Mouse (Mus musculus) c-Kit-positive CD71-negative TER-119-negative erythroid progenitor cells, embryonic 14.5 days (primary cell): Measurements from ENCODE around the gene Nppc.

Source experiments
- DNase-seq: peaks from one replicate; pipeline ENCODE4 v3.0.0-alpha.2; 2013; ENCODE audit warnings: low read depth

Gene Nppc

GRCm38 (mm10) chr1:86670279-86671038 lies at the start of gene Nppc:
Nppc (minus strand) TSS chr1:86670571.
- peak; percentile 40 for DNase-seq

- DNase-seq = no peak
Measured at GRCm38 (mm10) chr1:86719391-86719790, 49.0 kb upstream of the Nppc start.

- DNase-seq = no peak
Measured at GRCm38 (mm10) chr1:86718190-86718589, 47.8 kb upstream of the Nppc start.

GRCm38 (mm10) chr1:86713054-86713453 lies 42.7 kb upstream of the Nppc start:
- no peak for DNase-seq

GRCm38 (mm10) chr1:86712045-86712444 lies 41.7 kb upstream of the Nppc start:
- no peak for DNase-seq

GRCm38 (mm10) chr1:86709546-86709945 lies 39.2 kb upstream of the Nppc start:
- DNase-seq = no peak

GRCm38 (mm10) chr1:86705461-86705860 lies 35.1 kb upstream of the Nppc start:
- DNase-seq = no peak

- DNase-seq = no peak
Measured at GRCm38 (mm10) chr1:86703965-86704326, 33.6 kb upstream of the Nppc start.

- DNase-seq = peak; percentile 54
Measured at GRCm38 (mm10) chr1:86703300-86703964, 33.1 kb upstream of the Nppc start, which contains the start of gene Dis3l2. Dis3l2 (plus strand) TSS chr1:86703808.

GRCm38 (mm10) chr1:86700367-86700766 lies 30.0 kb upstream of the Nppc start:
- DNase-seq = no peak

GRCm38 (mm10) chr1:86699346-86700136 lies 29.2 kb upstream of the Nppc start:
- no peak for DNase-seq

- DNase-seq = no peak
Measured at GRCm38 (mm10) chr1:86698721-86699120, 28.4 kb upstream of the Nppc start.

GRCm38 (mm10) chr1:86696948-86697347 lies 26.6 kb upstream of the Nppc start:
- no peak for DNase-seq

GRCm38 (mm10) chr1:86691027-86691426 lies 20.7 kb upstream of the Nppc start:
- DNase-seq = no peak

GRCm38 (mm10) chr1:86687236-86687635 lies 16.9 kb upstream of the Nppc start:
- no peak for DNase-seq

GRCm38 (mm10) chr1:86678667-86679066 lies 8.3 kb upstream of the Nppc start:
- DNase-seq = no peak

- no peak for DNase-seq
Measured at GRCm38 (mm10) chr1:86677624-86678023, 7.3 kb upstream of the Nppc start.

- DNase-seq = no peak
Measured at GRCm38 (mm10) chr1:86675126-86675525, 4.8 kb upstream of the Nppc start.

GRCm38 (mm10) chr1:86674385-86674784 lies 4.0 kb upstream of the Nppc start:
- DNase-seq = no peak

- DNase-seq = peak; percentile 37
Measured at GRCm38 (mm10) chr1:86669552-86670273, 658 bp downstream of the Nppc start.

- no peak for DNase-seq
Measured at GRCm38 (mm10) chr1:86665091-86665490, 5.3 kb downstream of the Nppc start.

- DNase-seq = no peak
Measured at GRCm38 (mm10) chr1:86657071-86657470, 13.3 kb downstream of the Nppc start.
